Mouse (Mus musculus) kidney, adult 2 months (tissue): ENCODE results near the gene Dennd5b. TPM values are rescaled to one million over a fixed set of nuclear protein-coding genes. Genes with fewer than 3 reads are reported as not detected.
"Not testable (repeated sequence)": the region's sequence is repeated elsewhere in the genome, so short reads cannot be mapped to it uniquely, and the experiment has no call there.

Source experiments
- DNase-seq: peaks from one replicate; pipeline ENCODE4 v3.0.0; 2021
- H3K27ac ChIP-seq: fragments of 200-500 bp; 2 replicates; pipeline ENCODE4 v1.5.1; 2012; ENCODE audit warnings: low read depth, low read length, control low read depth, inconsistent platforms; ENCODE audit not compliant: insufficient read depth
- H3K27me3 ChIP-seq: fragments of 200-500 bp; replicated peaks from 2 replicates; pipeline ENCODE4 v1.6.1; 2012; ENCODE audit warnings: mild to moderate bottlenecking, moderate library complexity, low read length, inconsistent platforms; ENCODE audit not compliant: control insufficient read depth, insufficient read depth
- H3K36me3 ChIP-seq: fragments of 200-500 bp; 2 replicates; pipeline ENCODE4 v1.6.1; 2012; ENCODE audit warnings: mild to moderate bottlenecking, moderate library complexity, low read length, inconsistent platforms; ENCODE audit not compliant: control insufficient read depth, insufficient read depth
- H3K4me1 ChIP-seq: fragments of 200-500 bp; 2 replicates; pipeline ENCODE4 v1.6.1; 2011; ENCODE audit warnings: low read length; ENCODE audit not compliant: control insufficient read depth, insufficient read depth
- H3K4me3 ChIP-seq: fragments of 200-500 bp; 2 replicates; pipeline ENCODE4 v1.5.1; 2011; ENCODE audit warnings: mild to moderate bottlenecking, low read depth, low read length, control low read depth; ENCODE audit not compliant: insufficient read depth
- CTCF ChIP-seq: fragments of 200-500 bp; conservative IDR thresholded peaks from 2 replicates; pipeline ENCODE4 v1.5.1; 2011; ENCODE audit warnings: low read depth, mild to moderate bottlenecking, control low read depth, low read length, moderate library complexity, mixed read lengths; ENCODE audit not compliant: insufficient read depth, insufficient read length
- POLR2A ChIP-seq: fragments of 200-500 bp; IDR thresholded peaks from one replicate; pipeline ENCODE4 v1.6.1; 2011; ENCODE audit warnings: low read depth, low read length, control low read depth
- WGBS: fragments of 180-500 bp; shearing (Covaris S2); methylation state at CpG from one replicate; pipeline ENCODE4 v1.1.7; 2018; 5-methylcytosine and 5-hydroxymethylcytosine counted together
- polyA plus RNA-seq: library from polyadenylated mRNA; depleted of rRNA; stranded (reverse); fragments of >200 nt; gene quantifications from 2 replicates; pipeline ENCODE4 v1.2.3, GENCODE M21; 2012

The Dennd5b gene
- polyA plus RNA-seq, 1 experiment = 6.4 TPM

- peak; percentile 31 for DNase-seq
- Histone ChIP-seq H3K27ac (no peak overlapping the region), H3K36me3 (no peaks in the 10 kb centered on the region), H3K4me1 (peaks cover 16% of the 10 kb centered on the region), H3K4me3 (no peak overlapping the region), H3K27me3 (no peaks in the 10 kb centered on the region)
- 51% methylated on average over 2 of the region's 2 CpGs for WGBS
- TF ChIP-seq POLR2A (no peak), CTCF (no peak)
These were observed 36.5 kb upstream of the Dennd5b start for GRCm38 (mm10) chr6:149137936-149138335.

DNA sequence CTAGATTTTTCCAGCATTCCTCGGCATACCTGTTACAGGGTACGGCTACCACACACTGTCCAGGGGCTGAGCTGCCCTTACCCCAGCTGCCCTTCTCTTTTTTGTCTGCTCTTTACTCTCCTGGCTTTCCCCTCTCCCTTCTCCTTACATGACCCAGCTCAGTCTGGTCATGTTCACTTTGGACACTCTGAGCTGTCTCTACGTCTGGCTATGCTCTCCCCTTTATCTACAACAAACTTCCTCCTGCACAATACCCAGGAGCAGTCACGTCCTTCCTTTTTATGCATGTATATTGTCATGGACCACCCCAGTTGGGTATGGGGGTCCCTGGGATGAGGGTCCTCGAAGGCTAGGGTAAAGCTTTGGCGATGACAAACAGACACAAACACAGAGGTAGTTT, 34.2 kb upstream of the Dennd5b start:
- WGBS = 84% methylated on average over 6 of the region's 6 CpGs
- TF ChIP-seq POLR2A = no peak
- no peak for TF ChIP-seq CTCF
- H3K4me1 ChIP-seq = peaks cover 9% of the 10 kb centered on the region

GRCm38 (mm10) chr6:149134391-149135150, 33.1 kb upstream of the Dennd5b start:
- peak; percentile 24 for DNase-seq
- Histone ChIP-seq H3K27ac (peak overlapping the region; percentile 82), H3K27me3 (no peaks in the 10 kb centered on the region), H3K4me1 (peaks cover 9% of the 10 kb centered on the region), H3K36me3 (no peaks in the 10 kb centered on the region), H3K4me3 (no peak overlapping the region)
- no peak for TF ChIP-seq POLR2A
- no peak for TF ChIP-seq CTCF
- 21% methylated on average over 5 of the region's 5 CpGs for WGBS

More for the DNA sequence above, 34.2 kb upstream of the Dennd5b start:
- DNase-seq = no peak
- Histone ChIP-seq H3K36me3 (no peaks in the 10 kb centered on the region), H3K27ac (no peak overlapping the region), H3K4me3 (no peak overlapping the region), H3K27me3 (no peaks in the 10 kb centered on the region)

DNA sequence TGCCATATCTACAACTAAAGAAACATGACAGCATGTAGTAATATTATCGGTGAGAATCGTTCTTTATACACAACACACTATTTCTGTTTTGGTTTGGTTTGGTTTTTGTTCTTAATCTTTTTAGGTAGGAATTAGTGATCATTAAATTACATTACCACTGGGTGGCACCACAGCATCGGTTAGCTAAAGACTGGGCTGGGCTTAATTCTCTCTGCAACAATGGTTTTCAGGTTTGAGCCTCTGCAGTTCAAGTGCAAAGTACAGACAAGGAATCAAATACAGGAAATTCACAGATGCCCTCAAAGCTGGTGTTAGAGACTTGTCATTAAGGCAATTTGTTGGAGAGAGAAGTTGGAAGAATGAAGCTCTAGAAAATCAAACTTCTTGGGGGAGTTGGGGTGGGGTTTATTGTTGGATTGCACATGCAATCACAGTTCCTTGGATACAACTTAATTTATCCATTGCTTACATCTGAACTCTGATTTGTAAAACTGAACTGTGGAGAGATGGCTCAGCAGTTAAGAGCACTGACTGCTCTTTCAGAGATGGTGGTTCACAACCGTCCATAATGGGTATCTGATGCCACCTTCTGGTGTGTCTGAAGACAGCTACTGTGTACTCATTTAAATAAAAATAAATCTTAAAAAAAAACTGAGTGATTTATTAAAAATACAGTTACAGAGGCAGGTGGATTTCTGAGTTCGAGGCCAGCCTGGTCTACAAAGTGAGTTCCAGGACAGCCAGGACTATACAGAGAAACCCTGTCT, 31.0 kb upstream of the Dennd5b start:
- Histone ChIP-seq H3K4me3 (no peak overlapping the region), H3K36me3 (no peaks in the 10 kb centered on the region), H3K27me3 (no peaks in the 10 kb centered on the region), H3K27ac (peak overlapping the region; percentile 45), H3K4me1 (peaks cover 9% of the 10 kb centered on the region)
- DNase-seq = peak; percentile 77
- 28% methylated on average over 5 of the region's 5 CpGs for WGBS
- TF ChIP-seq POLR2A = no peak
- TF ChIP-seq CTCF = peak; percentile 68

GRCm38 (mm10) chr6:149131111-149131510, 29.6 kb upstream of the Dennd5b start:
- Histone ChIP-seq H3K4me1 (peaks cover 9% of the 10 kb centered on the region), H3K27me3 (no peaks in the 10 kb centered on the region), H3K27ac (no peak overlapping the region), H3K4me3 (no peak overlapping the region), H3K36me3 (no peaks in the 10 kb centered on the region)
- no peak for TF ChIP-seq CTCF
- TF ChIP-seq POLR2A = no peak
- no peak for DNase-seq
- 42% methylated on average over 3 of the region's 3 CpGs for WGBS

DNA sequence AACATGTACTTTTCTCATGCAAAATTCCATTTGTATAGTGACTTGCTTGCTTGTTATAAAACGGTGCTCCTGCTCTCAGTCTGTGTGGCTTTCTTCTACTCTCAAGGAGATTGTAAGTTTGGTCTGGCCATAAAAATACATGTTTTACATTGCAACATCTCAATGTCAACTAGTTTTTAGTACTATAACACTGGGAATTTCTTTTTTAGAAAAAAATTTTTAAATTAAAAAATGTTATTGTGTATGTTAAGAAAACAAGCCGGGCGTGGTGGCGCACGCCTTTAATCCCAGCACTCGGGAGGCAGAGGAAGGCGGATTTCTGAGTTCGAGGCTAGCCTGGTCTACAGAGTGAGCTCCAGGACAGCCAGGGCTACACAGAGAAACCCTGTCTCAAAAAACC, 28.4 kb upstream of the Dennd5b start, which contains the start of gene Gm10203:
Gm10203 (plus strand) TSS at position 301 of the 400 bp plus-strand sequence.
- not testable (repeated sequence) for DNase-seq, H3K36me3 ChIP-seq, H3K27ac ChIP-seq, H3K4me1 ChIP-seq, H3K4me3 ChIP-seq, H3K27me3 ChIP-seq
- 89% methylated on average over 8 of the region's 8 CpGs for WGBS

DNA sequence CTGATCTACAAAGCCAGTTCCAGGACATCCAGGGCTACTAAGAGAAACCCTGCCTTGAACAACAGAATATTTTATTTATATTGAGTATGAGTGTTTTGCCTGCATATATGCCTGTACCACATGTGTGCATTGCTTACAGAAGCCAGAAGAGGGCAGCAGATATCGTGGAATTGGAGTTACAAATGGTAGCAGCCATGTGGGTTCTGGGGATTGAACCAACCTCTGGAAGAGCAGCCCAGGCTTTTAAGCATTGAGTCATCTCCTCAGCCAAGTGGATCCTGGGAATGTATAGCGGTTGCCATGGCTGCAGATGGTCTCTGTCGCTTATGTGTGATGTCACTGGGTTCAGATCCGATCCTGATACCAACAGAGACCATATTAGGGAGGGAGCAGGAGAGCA, 25.2 kb upstream of the Dennd5b start:
- TF ChIP-seq CTCF (peak; percentile 49), POLR2A (no peak)
- H3K27me3 ChIP-seq = no peaks in the 10 kb centered on the region
- 78% methylated on average over 4 of the region's 4 CpGs for WGBS
- peak; percentile 75 for DNase-seq
- no peak overlapping the region for H3K27ac ChIP-seq
- H3K4me1 ChIP-seq = no peaks in the 10 kb centered on the region
- no peak overlapping the region for H3K4me3 ChIP-seq
- H3K36me3 ChIP-seq = no peaks in the 10 kb centered on the region
